Mouse (Mus musculus) kidney, embryonic 15.5 days (tissue): Measurements from ENCODE around the gene Cfap300. TPM values are rescaled to one million over a fixed set of nuclear protein-coding genes. Genes with fewer than 3 reads are reported as not detected.

Experiments used
- ATAC-seq: fragments of 200-750 bp; cut with Nextera tagmentation; replicated peaks from 2 replicates; pipeline ENCODE4 v1.8.0; 2017; ENCODE audit warnings: moderate TSS enrichment; ENCODE audit not compliant: low FRiP score
- H3K27ac ChIP-seq: fragments of 300-500 bp; sonication (generic); 2 replicates; pipeline ENCODE4 v1.5.1; 2015; ENCODE audit warnings: mild to moderate bottlenecking, inconsistent platforms
- H3K27me3 ChIP-seq: fragments of 300-500 bp; sonication (generic); 2 replicates; pipeline ENCODE4 v1.6.1; 2015; ENCODE audit warnings: inconsistent platforms
- H3K36me3 ChIP-seq: fragments of 300-500 bp; sonication (generic); 2 replicates; pipeline ENCODE4 v1.6.1; 2015; ENCODE audit warnings: inconsistent platforms
- H3K4me1 ChIP-seq: fragments of 300-500 bp; sonication (generic); 2 replicates; pipeline ENCODE4 v1.6.1; 2015; ENCODE audit warnings: inconsistent platforms
- H3K4me2 ChIP-seq: fragments of 300-500 bp; sonication (generic); 2 replicates; pipeline ENCODE4 v1.6.1; 2015; ENCODE audit warnings: moderate library complexity, mild to moderate bottlenecking, inconsistent platforms
- H3K4me3 ChIP-seq: fragments of 300-500 bp; sonication (generic); replicated peaks from 2 replicates; pipeline ENCODE4 v1.5.1; 2015; ENCODE audit warnings: mild to moderate bottlenecking, inconsistent platforms
- H3K9ac ChIP-seq: fragments of 300-500 bp; sonication (generic); 2 replicates; pipeline ENCODE4 v1.6.1; 2015; ENCODE audit warnings: mild to moderate bottlenecking, inconsistent platforms
- H3K9me3 ChIP-seq: fragments of 300-500 bp; sonication (generic); replicated peaks from 2 replicates; pipeline ENCODE4 v1.6.1; 2016; ENCODE audit warnings: inconsistent platforms
- WGBS: fragments of 180-500 bp; shearing (Covaris S2); methylation state at CpG from one replicate; pipeline ENCODE4 v1.1.7; 2015; ENCODE audit warnings: mixed read lengths; 5-methylcytosine and 5-hydroxymethylcytosine counted together
- polyA plus RNA-seq: library from polyadenylated mRNA; unstranded; fragments of >200 nt; fragmentation: Nextera tagmentation; extraction: Ambion mirVana; gene quantifications from 2 replicates; pipeline ENCODE4 v1.2.1, GENCODE M21; 2015

The Cfap300 gene
- polyA plus RNA-seq: 11.2 and 12.0 TPM in 2 replicates

GRCm38 (mm10) chr9:8042338-8043043 lies at the start of gene Cfap300:
Cfap300 (minus strand) TSS chr9:8042823.
- 0% methylated on average over 39 of the region's 39 CpGs for WGBS
- peak within 1 kb of the TSS; percentile 59 for H3K9ac ChIP-seq
- ATAC-seq: peak; percentile 98
- peak within 1 kb of the TSS; percentile 75 for H3K4me2 ChIP-seq
- no peaks in the 10 kb centered on the region for H3K36me3 ChIP-seq
- no peaks in the 10 kb centered on the region for H3K9me3 ChIP-seq
- peak within 1 kb of the TSS; percentile 76 for H3K27ac ChIP-seq
- peaks cover 9% of the 10 kb centered on the region for H3K4me1 ChIP-seq
- peak within 1 kb of the TSS; percentile 75 for H3K4me3 ChIP-seq
- H3K27me3 ChIP-seq: no peaks in the 10 kb centered on the region

GRCm38 (mm10) chr9:8078882-8079281 lies 36.3 kb upstream of the Cfap300 start:
- H3K9ac ChIP-seq: no peak overlapping the region
- H3K9me3 ChIP-seq: no peaks in the 10 kb centered on the region
- no peak overlapping the region for H3K27ac ChIP-seq
- H3K4me3 ChIP-seq: no peak overlapping the region
- H3K36me3 ChIP-seq: peaks cover 4% of the 10 kb centered on the region; the same call in 1 of the 2 replicates
- no peaks in the 10 kb centered on the region for H3K27me3 ChIP-seq
- H3K4me1 ChIP-seq: no peaks in the 10 kb centered on the region
- H3K4me2 ChIP-seq: no peak overlapping the region
- WGBS: 90% methylated on average over 5 of the region's 5 CpGs
- ATAC-seq: no peak

GRCm38 (mm10) chr9:8074345-8074744 lies 31.7 kb upstream of the Cfap300 start:
- peak; percentile 40; the same call in 1 of the 2 replicates for ATAC-seq
- no peaks in the 10 kb centered on the region for H3K4me1 ChIP-seq
- no peak overlapping the region for H3K27ac ChIP-seq
- H3K9me3 ChIP-seq: no peaks in the 10 kb centered on the region
- H3K36me3 ChIP-seq: peaks cover 4% of the 10 kb centered on the region; the same call in 1 of the 2 replicates
- H3K4me2 ChIP-seq: no peak overlapping the region
- H3K9ac ChIP-seq: no peak overlapping the region
- H3K27me3 ChIP-seq: no peaks in the 10 kb centered on the region
- no peak overlapping the region for H3K4me3 ChIP-seq

- Histone ChIP-seq H3K27me3 (no peaks in the 10 kb centered on the region), H3K36me3 (no peaks in the 10 kb centered on the region), H3K4me1 (no peaks in the 10 kb centered on the region), H3K9me3 (no peaks in the 10 kb centered on the region), H3K4me2 (no peak overlapping the region), H3K9ac (no peak overlapping the region), H3K27ac (no peak overlapping the region), H3K4me3 (no peak overlapping the region)
- 93% methylated on average over 3 of the region's 3 CpGs for WGBS
- ATAC-seq: 0 out of 2 replicates have a peak, but pooled peaks have one; percentile 36
Observed at GRCm38 (mm10) chr9:8073203-8073755, 30.7 kb upstream of the Cfap300 start.

GRCm38 (mm10) chr9:8059636-8060035 lies 17.0 kb upstream of the Cfap300 start:
- ATAC-seq: no peak
- H3K4me3 ChIP-seq: no peak overlapping the region
- 74% methylated on average over 3 of the region's 3 CpGs for WGBS

GRCm38 (mm10) chr9:8054831-8055230 lies 12.2 kb upstream of the Cfap300 start:
- Histone ChIP-seq H3K4me3 (no peak overlapping the region), H3K9me3 (no peaks in the 10 kb centered on the region), H3K4me1 (no peaks in the 10 kb centered on the region), H3K9ac (no peak overlapping the region), H3K36me3 (no peaks in the 10 kb centered on the region), H3K27me3 (no peaks in the 10 kb centered on the region), H3K27ac (no peak overlapping the region), H3K4me2 (no peak overlapping the region)
- ATAC-seq: no peak
- 23% methylated on average over 1 of the region's 1 CpGs for WGBS

More at GRCm38 (mm10) chr9:8059636-8060035, 17.0 kb upstream of the Cfap300 start:
- no peaks in the 10 kb centered on the region for H3K27me3 ChIP-seq
- H3K4me2 ChIP-seq: no peak overlapping the region
- no peaks in the 10 kb centered on the region for H3K36me3 ChIP-seq
- no peak overlapping the region for H3K9ac ChIP-seq
- H3K4me1 ChIP-seq: no peaks in the 10 kb centered on the region
- no peaks in the 10 kb centered on the region for H3K9me3 ChIP-seq
- no peak overlapping the region for H3K27ac ChIP-seq

GRCm38 (mm10) chr9:8043044-8043387 lies 393 bp upstream of the Cfap300 start:
- H3K9ac ChIP-seq: no peak overlapping the region
- H3K36me3 ChIP-seq: no peaks in the 10 kb centered on the region
- H3K4me1 ChIP-seq: peaks cover 9% of the 10 kb centered on the region
- peak overlapping the region; percentile 75 for H3K4me3 ChIP-seq
- 12% methylated on average over 5 of the region's 5 CpGs for WGBS
- peak overlapping the region; percentile 75 for H3K4me2 ChIP-seq
- peak overlapping the region; percentile 76 for H3K27ac ChIP-seq
- no peaks in the 10 kb centered on the region for H3K27me3 ChIP-seq
- peak; percentile 57 for ATAC-seq
- no peaks in the 10 kb centered on the region for H3K9me3 ChIP-seq

GRCm38 (mm10) chr9:8035546-8035945 lies 7.1 kb downstream of the Cfap300 start:
- H3K36me3 ChIP-seq: no peaks in the 10 kb centered on the region
- peaks cover 5% of the 10 kb centered on the region for H3K4me1 ChIP-seq
- no peak overlapping the region for H3K4me3 ChIP-seq
- no peaks in the 10 kb centered on the region for H3K9me3 ChIP-seq
- no peaks in the 10 kb centered on the region for H3K27me3 ChIP-seq
- peak; percentile 68 for ATAC-seq
- H3K9ac ChIP-seq: no peak overlapping the region
- H3K27ac ChIP-seq: no peak overlapping the region
- WGBS: 25% methylated on average over 7 of the region's 7 CpGs
- H3K4me2 ChIP-seq: no peak overlapping the region

GRCm38 (mm10) chr9:8035091-8035490 lies 7.5 kb downstream of the Cfap300 start:
- ATAC-seq: no peak
- Histone ChIP-seq H3K36me3 (no peaks in the 10 kb centered on the region), H3K27ac (no peak overlapping the region), H3K27me3 (no peaks in the 10 kb centered on the region), H3K4me2 (no peak overlapping the region), H3K9me3 (no peaks in the 10 kb centered on the region), H3K9ac (no peak overlapping the region), H3K4me1 (peaks cover 5% of the 10 kb centered on the region), H3K4me3 (no peak overlapping the region)
- 58% methylated on average over 4 of the region's 4 CpGs for WGBS

GRCm38 (mm10) chr9:8034143-8034542 lies 8.5 kb downstream of the Cfap300 start:
- 69% methylated on average over 1 of the region's 1 CpGs for WGBS
- Histone ChIP-seq H3K27me3 (no peaks in the 10 kb centered on the region), H3K36me3 (no peaks in the 10 kb centered on the region), H3K9me3 (no peaks in the 10 kb centered on the region), H3K4me2 (no peak overlapping the region), H3K27ac (no peak overlapping the region), H3K4me3 (no peak overlapping the region), H3K9ac (no peak overlapping the region), H3K4me1 (peaks cover 5% of the 10 kb centered on the region)
- no peak for ATAC-seq

- H3K9me3 ChIP-seq: no peaks in the 10 kb centered on the region
- H3K4me2 ChIP-seq: no peak overlapping the region
- H3K27me3 ChIP-seq: no peaks in the 10 kb centered on the region
- no peak overlapping the region for H3K9ac ChIP-seq
- peak; percentile 46; the same call in 1 of the 2 replicates for ATAC-seq
- H3K4me3 ChIP-seq: no peak overlapping the region
- WGBS: 76% methylated on average over 5 of the region's 5 CpGs
- H3K4me1 ChIP-seq: peaks cover 5% of the 10 kb centered on the region
- no peaks in the 10 kb centered on the region for H3K36me3 ChIP-seq
- H3K27ac ChIP-seq: no peak overlapping the region
Observed at GRCm38 (mm10) chr9:8032847-8033246, 9.8 kb downstream of the Cfap300 start.

GRCm38 (mm10) chr9:8018609-8019008 lies 24.0 kb downstream of the Cfap300 start:
- ATAC-seq: no peak

More at GRCm38 (mm10) chr9:8018609-8019008, 24.0 kb downstream of the Cfap300 start:
- H3K9ac ChIP-seq: no peak overlapping the region
- no peaks in the 10 kb centered on the region for H3K4me1 ChIP-seq
- WGBS: 90% methylated on average over 5 of the region's 5 CpGs
- no peak overlapping the region for H3K4me2 ChIP-seq
- H3K9me3 ChIP-seq: no peaks in the 10 kb centered on the region
- H3K4me3 ChIP-seq: no peak overlapping the region
- no peaks in the 10 kb centered on the region for H3K27me3 ChIP-seq
- H3K36me3 ChIP-seq: no peaks in the 10 kb centered on the region
- no peak overlapping the region for H3K27ac ChIP-seq
